Mouse (Mus musculus): ENCODE results near the gene Fam221b. TPM values are rescaled to one million over a fixed set of nuclear protein-coding genes. Genes with fewer than 3 reads are reported as not detected.

Gene Fam221b
- total RNA-seq (2021): under 1 TPM; 0.10 to 0.19 TPM
- long read RNA-seq, experiment 1: 0 reads
- long read RNA-seq, experiment 2, partial matches to known transcripts: 0 of 1 reads
- long read RNA-seq, experiment 2, other reads (novel, unspliced or antisense): 1 of 1 reads

GRCm38 (mm10) chr4:43668782-43669427 is at the start of gene Fam221b, which contains the start of gene Tmem8b:
TSS of gene Fam221b (minus strand) at chr4:43669145.
TSS of gene Tmem8b (plus strand) at chr4:43668971.
- peak; percentile 92 for DNase-seq
- intact Hi-C loops (cut with DNase I): loop anchor here (5.0 kb wide), 3 partner anchors 87 to 227 kb away; partner anchors contain the start of genes Msmp and Tesk1

- no peak for DNase-seq
- intact Hi-C loops (cut with DNase I): loop anchor here (1.0 to 2.0 kb wide), 2 partner anchors 41 to 283 kb away; no protein-coding TSS in a partner anchor
These were observed 44.8 kb upstream of the Fam221b start for GRCm38 (mm10) chr4:43713652-43714219.

- intact Hi-C loops (cut with DNase I): loop anchor here (1.0 to 2.0 kb wide), 2 partner anchors 82 to 281 kb away; no protein-coding TSS in a partner anchor
- peak; percentile 86 to 91 for DNase-seq
These were observed 42.9 kb upstream of the Fam221b start for GRCm38 (mm10) chr4:43711821-43712220.

GRCm38 (mm10) chr4:43709869-43710268 is 40.9 kb upstream of the Fam221b start, which contains the start of gene Olfr71:
TSS of gene Olfr71 (minus strand) at chr4:43710255.
- no peak for DNase-seq
- intact Hi-C loops (cut with DNase I): no loop called here

- intact Hi-C loops (cut with DNase I): no loop called here
- no peak for DNase-seq
These were observed 37.0 kb upstream of the Fam221b start for GRCm38 (mm10) chr4:43705991-43706390.

GRCm38 (mm10) chr4:43703851-43704250 is 34.9 kb upstream of the Fam221b start:
- DNase-seq: peak; percentile 12 to 16
- intact Hi-C loops (cut with DNase I): no loop called here

GRCm38 (mm10) chr4:43703439-43703838 is 34.5 kb upstream of the Fam221b start:
- no peak for DNase-seq
- intact Hi-C loops (cut with DNase I): no loop called here

- DNase-seq: no peak
- intact Hi-C loops (cut with DNase I): no loop called here
These were observed 31.8 kb upstream of the Fam221b start, which contains the start of gene Olfr70 for GRCm38 (mm10) chr4:43700707-43701106. TSS of gene Olfr70 (minus strand) at chr4:43700807.

- intact Hi-C loops (cut with DNase I): no loop called here
- DNase-seq: no peak
These were observed 27.6 kb upstream of the Fam221b start for GRCm38 (mm10) chr4:43696561-43696960.

- intact Hi-C loops (cut with DNase I): no loop called here
- peak; percentile 59 to 61 for DNase-seq
These were observed 26.3 kb upstream of the Fam221b start for GRCm38 (mm10) chr4:43695249-43695671.

GRCm38 (mm10) chr4:43694439-43695248 is 25.7 kb upstream of the Fam221b start:
- intact Hi-C loops (cut with DNase I): no loop called here
- no peak for DNase-seq

- intact Hi-C loops (cut with DNase I): no loop called here
- DNase-seq: peak in 1 of 2 experiments; percentile 39
These were observed 24.9 kb upstream of the Fam221b start for GRCm38 (mm10) chr4:43693806-43694241.

- intact Hi-C loops (cut with DNase I): no loop called here
These were observed 22.1 kb upstream of the Fam221b start for GRCm38 (mm10) chr4:43691026-43691425.

GRCm38 (mm10) chr4:43690021-43690420 is 21.1 kb upstream of the Fam221b start:
- no peak for DNase-seq
- intact Hi-C loops (cut with DNase I): no loop called here

More at GRCm38 (mm10) chr4:43691026-43691425, 22.1 kb upstream of the Fam221b start:
- no peak for DNase-seq

- no peak for DNase-seq
- intact Hi-C loops (cut with DNase I): no loop called here
These were observed 10.6 kb upstream of the Fam221b start for GRCm38 (mm10) chr4:43679416-43680043.

- DNase-seq: no peak
- intact Hi-C loops (cut with DNase I): no loop called here
These were observed 9.6 kb upstream of the Fam221b start for GRCm38 (mm10) chr4:43678541-43678940.

GRCm38 (mm10) chr4:43675608-43676007 is 6.7 kb upstream of the Fam221b start:
- no peak for DNase-seq
- intact Hi-C loops (cut with DNase I): loop anchor here (1.0 kb wide), 1 partner anchor 33 kb away; no protein-coding TSS in a partner anchor

- DNase-seq: no peak
- intact Hi-C loops (cut with DNase I): loop anchor here (1.0 kb wide), 1 partner anchor 33 kb away; no protein-coding TSS in a partner anchor
These were observed 6.0 kb upstream of the Fam221b start for GRCm38 (mm10) chr4:43674974-43675373.

- DNase-seq: no peak
- intact Hi-C loops (cut with DNase I): no loop called here
These were observed 4.8 kb upstream of the Fam221b start for GRCm38 (mm10) chr4:43673703-43674102.

- DNase-seq: peak; percentile 91 to 95
- intact Hi-C loops (cut with DNase I): loop anchor here (1.0 kb wide), 1 partner anchor 41 kb away; no protein-coding TSS in a partner anchor
These were observed 3.1 kb upstream of the Fam221b start for GRCm38 (mm10) chr4:43672070-43672469.
